Mouse (Mus musculus): ENCODE measurements around the gene Dock6.
"Not testable (repeated sequence)": the region's sequence is repeated elsewhere in the genome, so short reads cannot be mapped to it uniquely, and the experiment has no call there.

Gene Dock6

DNA sequence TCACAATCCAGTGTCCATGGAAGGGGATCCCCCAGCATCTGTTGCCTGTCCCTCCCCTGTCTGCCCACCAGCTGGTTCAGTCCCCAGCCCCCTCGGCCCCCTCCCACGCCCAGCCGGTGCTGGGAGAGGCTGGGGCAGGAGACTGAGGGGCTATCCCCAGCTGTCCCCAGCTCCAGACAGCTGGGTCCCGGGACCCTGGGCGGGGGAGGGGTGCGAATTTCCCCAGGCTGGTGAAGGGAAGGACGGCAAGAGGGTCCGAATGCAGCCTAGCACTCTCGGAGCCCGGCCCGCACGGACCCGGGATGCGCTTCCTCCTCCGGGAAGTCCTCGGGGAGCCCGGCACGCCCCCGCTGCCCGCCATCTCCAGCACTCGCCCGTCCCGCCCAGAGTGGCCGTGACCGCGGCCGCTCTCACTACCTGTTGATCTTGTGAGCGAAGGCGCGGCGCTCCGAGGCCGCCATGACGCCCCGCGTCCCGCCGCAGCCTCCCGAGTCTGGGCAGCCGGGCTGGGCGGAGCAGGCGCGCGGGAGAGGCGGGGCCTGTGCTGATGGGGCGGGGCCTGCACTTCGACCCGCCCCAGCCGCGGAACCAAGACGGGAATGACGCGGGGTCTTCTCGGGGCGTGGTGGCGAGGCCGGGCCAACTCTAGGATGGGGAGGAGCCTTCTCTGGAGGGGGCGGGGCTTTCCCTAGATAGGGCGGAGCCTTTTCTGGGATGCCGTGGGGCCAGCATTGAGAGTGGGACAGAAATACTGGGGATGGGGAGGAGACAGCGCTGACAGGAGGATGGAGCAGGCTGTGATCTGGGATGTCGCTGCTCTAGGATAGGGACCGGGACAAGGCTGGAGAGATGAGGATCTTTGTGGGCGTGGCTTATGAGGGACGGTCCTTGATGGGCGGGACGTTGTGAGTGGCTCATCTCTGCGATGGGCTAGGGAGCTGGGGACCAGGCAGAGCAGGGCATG, at the start of gene Dock6:
TSS of gene Dock6 (minus strand) at position 508 of the 964 bp plus-strand sequence.
- DNase-seq: peak; percentile 91

DNA sequence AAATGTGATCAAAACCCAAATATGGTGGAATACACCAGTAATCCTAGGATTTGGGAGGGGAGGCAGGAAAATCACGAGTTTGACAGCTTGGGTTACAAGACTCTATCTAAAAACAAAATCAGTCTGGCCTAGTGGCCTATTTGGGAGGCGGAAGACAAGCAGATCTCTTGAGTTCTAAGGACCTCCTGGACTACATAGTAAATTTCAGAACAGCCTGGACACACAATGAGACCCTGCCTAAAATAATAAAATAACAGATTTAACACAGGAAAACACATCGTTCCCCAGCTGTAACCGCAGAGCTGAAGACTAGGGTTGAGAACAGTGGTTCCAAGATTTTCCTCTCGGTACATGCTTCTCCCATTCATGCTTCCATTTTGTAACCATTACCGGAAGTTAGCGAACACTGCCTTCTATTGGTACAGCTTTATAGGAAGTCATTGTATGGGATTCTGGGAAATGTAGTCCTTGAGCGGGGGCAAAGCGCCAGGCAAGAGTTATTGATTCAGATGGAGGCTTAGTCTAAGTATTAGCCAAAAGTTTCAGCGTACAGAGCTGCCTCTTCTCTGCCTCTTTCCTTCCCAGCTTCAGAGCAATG, 48.9 kb upstream of the Dock6 start:
- DNase-seq: peak; percentile 73

DNA sequence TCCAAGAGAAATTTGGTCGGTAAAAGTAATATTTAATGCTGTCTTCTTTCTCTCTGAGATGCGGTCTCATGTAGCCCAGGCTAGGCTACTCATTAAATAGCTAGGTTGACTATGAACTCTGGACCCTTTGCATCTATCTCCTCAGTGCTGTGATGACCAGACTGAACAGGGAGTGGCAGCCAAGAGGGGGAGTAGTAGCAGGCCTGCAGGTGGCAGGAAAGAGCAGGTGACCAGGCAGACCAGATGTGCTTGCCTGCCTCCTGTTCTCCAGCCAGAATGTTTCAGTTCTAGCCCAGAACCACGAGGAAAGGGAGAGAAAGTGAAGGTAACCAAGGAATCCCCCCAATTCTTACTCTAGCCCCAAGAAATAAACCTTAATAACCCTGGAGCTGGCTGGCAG, 36.8 kb upstream of the Dock6 start:
- DNase-seq: no peak

DNA sequence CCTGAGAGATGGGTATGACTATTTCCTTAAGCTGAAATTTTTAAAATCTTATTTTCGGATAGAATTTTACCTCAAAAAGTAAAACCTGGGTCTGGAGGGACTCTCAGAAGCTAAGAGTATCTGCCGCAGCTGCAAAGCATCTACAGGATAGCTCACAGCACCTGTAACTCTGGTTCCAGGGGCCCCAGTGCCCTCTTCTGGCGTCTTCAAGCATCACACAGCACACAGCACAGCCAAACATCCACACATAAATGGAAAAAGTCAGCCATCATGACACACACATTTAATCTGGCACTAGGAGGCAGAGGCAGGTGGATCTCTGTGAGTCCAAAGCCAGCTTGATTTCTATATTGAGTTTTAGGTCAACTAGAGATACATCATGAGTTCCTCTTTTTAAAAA, 24.2 kb upstream of the Dock6 start:
- DNase-seq: no peak

DNA sequence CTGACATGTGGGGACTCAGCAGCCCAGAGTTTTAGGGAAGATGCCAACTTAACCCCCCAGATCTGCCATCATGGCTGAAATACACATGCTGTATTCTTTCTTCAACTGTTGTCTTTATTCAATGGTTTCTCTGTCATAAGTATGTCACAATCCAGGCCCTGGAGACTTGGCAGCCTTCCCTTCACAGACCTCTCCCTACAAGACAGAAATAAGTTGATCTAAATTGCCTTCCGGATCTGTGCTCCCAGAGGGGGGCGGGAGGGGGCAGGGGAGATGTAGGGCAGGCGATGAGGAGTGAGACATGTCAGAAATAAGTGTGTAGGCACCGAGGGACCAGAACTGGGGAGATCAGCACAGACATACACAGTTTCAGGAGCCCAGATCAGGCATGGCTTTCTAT, 19.8 kb upstream of the Dock6 start:
- DNase-seq: no peak

DNA sequence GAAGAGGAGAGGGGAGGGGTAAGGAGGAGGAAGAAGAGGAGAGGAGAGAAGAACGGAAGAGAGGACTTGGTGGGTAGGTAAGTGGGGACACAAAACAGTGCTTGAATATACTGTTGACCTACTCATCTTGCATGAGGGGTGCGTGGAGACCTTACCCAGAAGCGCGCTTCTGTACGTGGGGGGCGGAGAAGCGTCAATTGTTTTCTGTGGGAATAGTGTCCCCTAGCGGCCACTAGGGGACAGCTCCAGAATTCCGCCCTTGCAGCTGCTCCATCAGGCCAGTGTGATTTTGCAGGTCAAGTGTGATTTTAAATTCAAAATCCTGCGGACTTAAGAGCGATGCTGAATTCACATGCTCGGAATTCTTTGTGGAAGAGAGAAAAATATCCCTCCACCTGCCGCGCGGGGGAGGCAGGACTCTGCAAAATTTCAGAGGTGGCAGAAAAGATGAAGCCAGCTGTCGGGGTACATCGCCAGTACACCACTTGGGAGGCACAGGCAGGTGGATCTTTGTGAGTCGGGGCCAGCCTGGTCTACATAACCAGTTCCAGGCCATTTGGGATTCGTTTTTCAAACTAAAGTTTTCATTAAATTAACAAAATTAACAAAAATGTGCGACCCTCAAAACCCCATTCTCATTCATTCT, 18.6 kb upstream of the Dock6 start:
- DNase-seq: peak; percentile 62

DNA sequence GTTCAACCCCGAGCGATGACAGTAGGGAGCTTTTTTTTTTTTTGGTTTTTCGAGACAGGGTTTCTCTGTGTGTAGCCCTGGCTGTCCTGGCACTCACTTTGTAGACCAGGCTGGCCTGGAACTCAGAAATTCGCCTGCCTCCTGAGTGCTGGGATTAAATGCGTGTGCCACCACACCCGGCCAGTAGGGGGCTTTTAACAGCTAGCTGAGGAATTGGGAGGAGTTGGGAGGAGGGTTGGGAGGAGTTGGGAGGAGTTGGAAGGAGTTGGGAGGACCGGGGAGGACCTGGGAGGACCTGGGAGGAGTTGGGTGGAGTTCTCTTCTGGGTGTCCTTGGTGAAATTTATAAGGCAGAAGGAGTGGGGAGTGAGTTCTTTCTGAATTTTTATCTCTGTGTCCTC, 16.9 kb upstream of the Dock6 start:
- DNase-seq: peak; percentile 73

DNA sequence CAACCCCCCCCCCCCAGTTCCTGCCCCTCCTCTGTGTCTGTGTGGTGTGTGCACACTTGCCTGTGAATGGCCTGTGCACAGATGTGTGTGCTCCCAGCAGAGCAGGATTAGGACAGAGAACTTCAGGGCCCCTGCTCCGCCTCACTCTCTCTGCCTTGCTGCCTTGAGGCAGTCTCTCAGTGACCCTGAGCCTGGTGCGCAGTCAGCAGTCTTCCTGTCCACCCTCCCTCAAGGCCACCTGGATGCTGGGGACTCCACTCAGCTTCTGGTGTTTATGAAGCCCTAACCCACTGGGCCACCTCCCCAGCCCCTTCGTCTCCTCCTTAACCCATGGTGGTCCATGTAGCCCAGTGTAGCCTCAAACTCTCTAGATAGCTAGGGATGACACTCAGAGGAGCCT, 15.3 kb upstream of the Dock6 start:
- DNase-seq: no peak

DNA sequence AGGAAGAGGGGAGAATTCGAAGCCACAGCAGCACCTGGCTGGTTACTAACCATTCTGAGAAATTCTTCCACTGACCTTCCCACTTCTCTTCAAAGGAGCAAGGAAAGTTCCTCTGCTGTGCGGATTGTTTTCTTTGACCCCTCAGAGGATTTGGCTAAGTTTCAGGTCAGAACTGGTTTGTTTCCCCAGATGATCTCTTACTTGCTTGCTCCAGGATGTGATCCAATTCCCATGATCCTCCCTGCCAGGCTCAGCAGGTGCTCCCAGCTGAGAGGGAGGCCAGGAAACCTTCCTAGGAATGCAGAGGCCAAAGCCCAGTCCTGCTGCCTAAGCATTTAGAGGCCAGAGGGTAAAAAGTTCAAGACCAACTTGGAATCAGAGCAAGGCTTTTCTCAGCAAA, 14.2 kb upstream of the Dock6 start:
- DNase-seq: peak; percentile 63

DNA sequence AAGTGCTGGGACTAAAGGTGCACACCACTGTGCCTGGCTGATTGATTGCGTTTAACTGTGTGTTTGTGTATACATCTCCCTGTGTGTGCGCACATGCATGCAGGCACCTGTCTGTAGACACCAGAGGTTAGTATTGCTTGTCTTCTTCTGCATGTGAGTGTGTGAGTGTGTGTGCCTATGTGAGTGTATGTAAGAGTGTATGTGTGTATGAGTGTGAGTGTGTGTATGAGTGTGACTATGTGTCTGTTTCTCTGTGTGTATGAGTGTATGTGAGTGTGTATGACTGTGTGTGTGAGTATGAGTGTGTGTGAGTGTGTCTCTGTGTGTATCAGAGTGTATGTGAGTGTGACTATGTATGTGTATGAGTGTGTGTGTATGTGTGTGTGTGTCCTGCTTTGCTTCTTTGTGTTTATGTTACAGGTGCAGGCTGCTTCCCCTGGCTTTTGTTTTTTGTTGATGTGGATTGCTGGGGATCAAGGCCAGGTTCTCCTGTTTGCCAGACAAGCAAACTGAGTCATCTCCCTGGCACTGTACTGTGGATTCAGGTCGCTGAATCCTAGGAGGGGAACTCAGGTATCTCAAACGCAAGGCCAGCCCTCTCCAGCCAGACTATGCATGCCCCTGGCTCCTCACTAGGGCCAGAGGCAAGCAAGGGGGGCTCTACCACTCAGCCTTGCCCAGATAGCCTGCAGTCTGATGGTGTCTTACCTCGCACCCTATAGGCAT, 13.4 kb upstream of the Dock6 start:
- DNase-seq: no peak

DNA sequence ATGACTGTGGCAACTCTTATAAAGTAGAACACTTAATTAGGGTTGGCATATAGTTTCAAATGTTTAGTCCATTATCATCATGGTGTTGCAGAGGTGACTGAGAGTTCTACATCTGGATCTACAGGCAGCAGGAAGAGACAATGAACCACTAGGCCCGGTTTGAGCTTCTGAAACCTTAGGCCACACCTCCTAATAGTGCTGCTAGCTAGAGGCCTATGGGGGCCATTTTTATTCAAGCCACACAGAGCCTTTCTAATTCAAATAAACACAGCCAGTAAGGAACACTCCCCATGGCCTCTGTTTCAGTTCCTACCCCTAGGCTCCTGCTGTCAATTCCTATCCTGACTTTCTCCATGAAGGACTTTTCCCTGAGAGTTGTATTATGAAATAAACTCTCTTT, 9.7 kb upstream of the Dock6 start:
- DNase-seq: no peak

DNA sequence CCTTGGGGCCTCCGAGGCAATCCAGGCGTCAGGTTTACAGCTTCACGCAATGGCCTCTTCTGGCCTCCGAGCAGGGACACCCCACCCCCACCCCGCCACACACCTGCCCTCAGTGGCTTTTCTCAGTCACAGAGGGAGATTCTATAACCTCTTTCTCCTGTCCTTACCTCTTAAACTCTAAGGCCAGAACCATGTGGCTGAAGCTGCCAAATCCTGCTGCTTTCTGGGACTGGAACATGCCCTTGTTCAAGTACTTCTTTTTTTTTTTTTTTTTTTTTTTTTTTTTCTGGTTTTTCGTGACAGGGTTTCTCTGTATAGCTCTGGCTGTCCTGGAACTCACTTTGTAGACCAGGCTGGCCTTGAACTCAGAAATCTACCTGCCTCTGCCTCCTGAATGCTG, 7.9 kb upstream of the Dock6 start:
- not testable (repeated sequence) for DNase-seq

DNA sequence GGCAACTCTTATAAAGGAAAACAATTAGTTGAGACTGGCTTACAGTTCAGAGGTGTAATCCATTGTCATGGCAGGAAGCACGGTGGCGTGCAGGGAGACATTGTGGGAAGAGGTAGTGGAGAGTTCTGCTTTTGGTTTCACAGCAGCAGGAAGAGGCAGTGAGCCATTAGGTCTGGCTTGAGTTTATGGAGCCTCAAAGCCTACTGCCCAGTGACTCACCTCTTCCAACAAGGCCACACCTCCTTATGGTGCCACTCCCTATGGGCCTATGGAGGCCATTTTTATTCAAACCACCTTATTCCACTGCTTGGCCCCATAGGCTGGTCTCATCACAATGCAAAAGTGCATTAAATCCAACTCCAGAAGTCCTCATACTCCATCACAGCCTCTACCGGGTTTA, 7.2 kb upstream of the Dock6 start:
- no peak for DNase-seq

DNA sequence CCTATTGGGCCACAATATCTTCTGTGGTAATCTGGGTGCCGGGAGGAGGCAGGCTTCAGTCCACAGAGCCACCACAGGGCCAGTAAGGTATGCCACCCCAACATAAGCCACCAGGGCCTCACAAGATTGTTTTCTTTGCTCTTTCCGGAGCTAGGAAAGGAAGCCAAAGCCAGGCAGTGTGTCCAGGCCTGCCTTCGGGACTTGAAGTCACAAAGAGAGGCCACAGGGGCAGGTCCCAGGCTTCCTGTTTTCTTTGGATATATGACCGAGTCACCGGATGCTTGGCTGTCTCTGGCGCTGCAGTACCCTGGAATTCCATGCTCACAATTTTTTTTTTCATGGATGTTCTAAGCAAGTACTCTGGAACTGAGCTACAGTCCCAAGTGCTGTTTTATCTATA, 5.6 kb upstream of the Dock6 start:
- peak; percentile 69 for DNase-seq

DNA sequence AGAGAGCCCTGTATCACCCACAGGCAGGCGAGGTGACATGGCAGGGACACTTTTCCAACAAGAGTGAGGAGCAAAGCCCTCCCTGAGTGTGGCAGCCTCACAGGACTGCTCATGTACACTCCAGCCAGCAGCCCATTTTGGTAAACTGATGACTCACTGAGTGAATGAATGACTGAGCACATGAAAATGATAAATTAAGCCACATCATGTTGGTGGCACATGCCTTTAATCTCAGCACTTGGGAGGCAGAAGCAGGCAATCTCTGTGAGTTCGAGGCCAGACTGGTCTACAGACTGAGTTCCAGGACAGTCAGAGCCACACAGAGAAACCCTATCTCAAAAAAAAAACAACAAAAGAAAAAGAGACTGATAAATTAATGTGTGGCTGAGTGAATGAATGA, 5.1 kb upstream of the Dock6 start:
- DNase-seq: no peak

DNA sequence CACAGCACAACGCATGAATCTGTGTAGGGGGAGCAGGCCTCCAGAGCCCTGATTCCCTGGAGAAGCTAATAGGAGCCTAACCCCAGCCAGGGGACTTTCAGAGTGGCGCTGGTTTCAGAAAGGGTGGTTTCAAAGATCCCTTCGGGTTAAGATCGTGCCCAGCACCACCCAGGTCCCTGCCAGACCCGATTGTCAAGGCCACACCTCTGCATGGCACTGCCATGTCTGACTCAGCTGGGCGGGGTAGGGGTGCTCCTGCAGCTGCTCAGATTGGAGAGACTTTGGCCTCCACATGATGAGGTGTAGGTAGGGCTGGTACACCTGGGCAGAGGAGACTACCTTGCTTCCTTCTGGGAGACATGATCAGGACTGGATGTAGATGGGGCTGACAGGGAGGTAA, 2.5 kb upstream of the Dock6 start:
- no peak for DNase-seq

DNA sequence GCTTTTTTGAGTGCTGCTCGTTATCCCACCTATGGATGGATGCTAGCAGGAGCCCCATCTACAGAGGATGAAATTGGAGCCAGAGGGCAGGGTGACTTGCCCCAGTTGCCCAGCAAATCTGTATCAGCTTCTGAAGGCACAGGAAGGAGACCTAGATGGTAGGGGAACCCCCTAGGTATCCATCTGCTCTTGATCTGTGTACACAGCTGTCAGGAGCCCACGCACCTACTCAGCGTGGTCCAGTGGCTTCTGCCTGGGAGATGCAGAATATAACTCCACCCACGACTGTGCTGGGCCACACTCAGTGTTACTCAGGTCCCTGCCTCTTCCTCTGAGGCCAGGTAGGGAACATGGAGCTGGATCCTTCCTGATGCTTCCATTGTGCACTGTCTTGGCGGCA, 1.5 kb upstream of the Dock6 start:
- no peak for DNase-seq

DNA sequence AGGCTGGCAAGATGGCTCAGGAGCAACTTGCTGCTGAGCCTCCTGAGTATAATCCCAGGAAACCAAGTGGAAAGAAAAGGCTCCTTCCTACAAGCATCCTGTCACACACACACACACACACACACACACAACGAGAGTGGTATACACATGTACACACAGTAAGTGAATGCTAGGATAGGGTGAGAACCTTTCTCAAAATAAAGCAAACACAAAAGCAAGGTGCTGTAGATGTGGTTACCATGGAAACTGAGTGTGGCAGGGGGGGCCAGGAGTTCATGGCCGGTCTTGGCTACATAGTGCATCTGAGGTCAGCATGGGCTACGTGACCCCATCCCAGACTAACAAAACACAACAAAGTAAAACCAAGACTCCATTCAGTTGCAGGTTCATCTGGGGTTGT, 1.4 kb downstream of the Dock6 start:
- no peak for DNase-seq

DNA sequence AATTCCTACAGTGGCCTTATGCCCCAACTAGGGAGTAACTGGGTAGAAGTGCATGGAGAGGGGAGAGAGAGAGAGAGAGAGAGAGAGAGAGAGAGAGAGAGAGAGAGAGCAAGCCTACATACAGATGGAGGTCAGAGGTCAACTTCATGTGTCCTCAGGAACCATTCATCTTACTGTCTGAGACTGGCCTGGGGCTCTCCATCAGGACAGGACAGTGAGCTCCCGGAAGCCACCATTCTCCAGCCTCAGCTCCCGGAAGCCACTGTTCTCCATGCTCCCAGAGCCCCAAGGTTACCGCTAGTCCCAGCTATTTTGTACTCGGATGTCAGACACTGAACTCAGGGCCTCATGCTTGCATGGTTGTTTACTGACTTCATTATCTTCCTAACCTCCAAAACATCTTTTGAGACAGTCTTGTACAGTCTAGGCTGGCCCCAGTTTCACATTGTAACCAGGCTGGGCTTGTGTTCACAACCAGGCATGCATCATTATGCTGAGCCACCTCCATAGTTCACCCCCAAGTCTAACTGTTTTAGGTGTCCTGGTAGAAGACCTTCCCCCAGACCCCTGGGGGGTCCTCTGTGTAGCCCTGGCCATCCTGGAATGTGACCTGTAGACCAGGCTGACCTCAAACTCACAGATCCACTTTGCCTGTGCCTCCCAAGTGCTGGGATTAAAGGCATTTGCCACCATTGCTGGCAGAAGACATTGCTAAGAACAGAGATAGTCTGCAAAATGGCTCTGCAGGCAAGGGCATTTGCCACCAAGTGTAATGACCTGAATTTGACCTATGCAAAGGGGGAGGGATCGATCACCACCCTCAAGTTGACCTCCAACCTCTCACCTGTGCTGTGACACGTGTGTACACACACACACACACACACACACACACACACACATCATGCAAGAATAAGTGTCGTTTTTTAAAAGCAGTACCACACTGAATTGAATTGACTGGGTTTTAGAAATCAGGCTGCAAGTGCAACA, 2.5 kb downstream of the Dock6 start:
- peak; percentile 31 for DNase-seq

DNA sequence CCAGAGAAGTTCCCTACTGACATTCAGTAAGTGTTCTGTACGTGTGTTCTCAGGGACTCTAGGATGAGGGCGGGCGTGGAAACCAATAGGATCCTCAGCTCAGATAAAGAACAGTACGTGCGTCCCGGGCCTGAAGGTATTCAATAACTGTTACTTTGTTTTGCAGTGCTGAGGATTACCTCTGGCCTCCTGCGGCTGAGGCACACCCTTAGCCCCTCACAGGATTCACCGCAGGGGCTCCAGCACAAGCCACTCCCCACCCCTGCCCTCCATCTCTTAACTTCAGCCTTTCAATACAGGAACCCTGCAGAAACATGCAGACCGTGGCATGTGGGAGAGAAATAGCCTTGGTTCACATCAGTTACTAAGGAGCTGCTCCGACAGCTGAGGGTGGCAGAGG, 4.5 kb downstream of the Dock6 start:
- DNase-seq: no peak

DNA sequence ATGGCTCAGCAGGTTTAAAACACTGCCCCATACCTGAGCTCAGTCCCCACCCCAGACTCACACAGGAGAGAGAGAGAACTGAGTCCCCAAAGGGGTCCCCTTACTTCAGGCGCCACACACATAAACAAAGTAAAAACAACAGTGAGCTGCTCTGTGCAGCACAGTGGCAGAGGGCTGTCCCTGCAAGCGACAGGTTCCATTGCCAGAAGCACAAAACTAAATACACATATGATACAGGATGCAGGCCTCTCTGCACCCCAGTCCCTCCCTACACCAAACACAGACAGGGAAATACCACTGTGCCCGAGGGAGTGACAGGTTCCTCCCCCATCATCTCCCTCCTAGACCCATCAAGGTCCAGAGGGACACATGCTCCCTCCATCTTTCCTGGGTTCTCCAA, 5.0 kb downstream of the Dock6 start:
- DNase-seq: no peak

DNA sequence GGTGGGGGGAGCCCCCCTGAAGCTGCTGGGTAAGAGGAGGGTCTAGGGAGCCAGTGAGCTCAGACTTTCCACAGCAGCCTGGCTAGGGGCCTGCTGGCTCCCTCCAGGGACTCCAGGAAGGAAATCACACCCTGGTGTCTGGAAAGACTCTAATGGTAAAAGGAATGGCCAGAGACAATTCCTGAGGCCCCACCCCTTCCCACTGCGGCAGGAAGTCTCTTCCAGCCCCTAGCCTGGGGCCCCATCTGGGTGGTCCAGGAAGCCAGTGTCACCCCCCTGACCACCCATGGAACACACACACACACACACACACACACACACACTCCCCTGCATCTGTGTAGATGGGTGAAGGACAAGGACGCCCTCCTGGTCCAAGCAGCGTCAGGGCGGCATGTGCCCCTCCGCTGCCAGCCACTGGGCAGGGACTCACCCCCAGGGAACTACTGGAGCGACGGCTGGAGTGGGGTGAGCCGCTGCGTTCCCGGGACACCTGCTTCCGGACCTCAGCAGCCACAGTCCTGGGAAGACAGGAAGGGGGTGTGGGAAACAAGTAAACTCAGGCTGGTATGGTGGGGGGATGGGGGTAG, 5.6 kb downstream of the Dock6 start:
- peak; percentile 59 for DNase-seq
